Mouse (Mus musculus): ENCODE results near the gene Tulp1.

DNA sequence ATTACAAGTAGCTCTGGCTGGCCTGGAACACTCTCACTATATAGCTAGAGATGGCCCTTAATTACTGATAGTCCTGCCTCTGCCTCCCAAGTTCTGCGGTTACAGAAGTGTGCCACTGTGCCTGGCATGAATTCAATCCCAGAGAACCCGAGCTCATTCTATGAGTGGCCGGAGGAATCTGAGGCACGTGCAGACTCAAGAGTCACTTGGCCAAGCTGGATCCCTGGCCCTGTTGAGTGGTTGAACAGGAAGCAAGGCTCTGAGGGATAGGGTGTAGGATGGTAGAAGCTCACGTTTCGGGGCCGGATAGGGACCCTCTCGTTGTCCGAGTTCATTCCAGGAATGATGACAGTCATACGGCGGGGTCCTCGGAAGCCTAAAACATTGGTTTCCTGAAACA lies 9.2 kb downstream of the Tulp1 start:
- TF ChIP-seq POLR2A (IDR thresholded peaks at IDR 0.05; ENCODE audit: low read depth, low read length) (no peak), CTCF (IDR thresholded peaks at IDR 0.05; ENCODE audit: borderline replicate concordance, insufficient read depth, low read length) (no peak)

All from embryonic fibroblast, embryonic 13.5 days (primary cell).